Mouse (Mus musculus) hindbrain, embryonic 10.5 days (tissue): ENCODE measurements around the gene Adam19. TPM values are rescaled to one million over a fixed set of nuclear protein-coding genes. Genes with fewer than 3 reads are reported as not detected.
A peak's percentile ranks its signal among the peaks of the same experiment; 100 is the strongest.
"Not testable (repeated sequence)": the region's sequence is repeated elsewhere in the genome, so short reads cannot be mapped to it uniquely, and the experiment has no call there.

Experiments
- DNase-seq: peaks from one replicate; pipeline ENCODE4 v3.0.0-alpha.2; 2017; ENCODE audit warnings: low spot score
- H3K27ac ChIP-seq: fragments of 300-500 bp; sonication (generic); 2 replicates; pipeline ENCODE4 v1.5.1; 2016; ENCODE audit warnings: mild to moderate bottlenecking, moderate library complexity
- H3K27me3 ChIP-seq: fragments of 300-500 bp; sonication (generic); 2 replicates; pipeline ENCODE4 v1.6.1; 2016; ENCODE audit warnings: mild to moderate bottlenecking; ENCODE audit not compliant: poor library complexity, insufficient read depth, severe bottlenecking
- H3K36me3 ChIP-seq: fragments of 300-500 bp; sonication (generic); 2 replicates; pipeline ENCODE4 v1.6.1; 2016; ENCODE audit warnings: mild to moderate bottlenecking, moderate library complexity
- H3K4me1 ChIP-seq: fragments of 300-500 bp; sonication (generic); replicated peaks from 2 replicates; pipeline ENCODE4 v1.6.1; 2016; ENCODE audit warnings: mild to moderate bottlenecking
- H3K4me3 ChIP-seq: fragments of 300-500 bp; sonication (generic); 2 replicates; pipeline ENCODE4 v1.5.1; 2016; ENCODE audit warnings: mild to moderate bottlenecking, moderate library complexity
- H3K9me3 ChIP-seq: fragments of 300-500 bp; sonication (generic); 2 replicates; pipeline ENCODE4 v1.6.1; 2016; ENCODE audit warnings: mild to moderate bottlenecking, moderate library complexity
- WGBS: fragments of 180-500 bp; shearing (Covaris S2); methylation state at CpG from one replicate; pipeline ENCODE4 v1.1.7; 2016; 5-methylcytosine and 5-hydroxymethylcytosine counted together
- polyA plus RNA-seq: library from polyadenylated mRNA; unstranded; fragments of >200 nt; fragmentation: Nextera tagmentation; extraction: Ambion mirVana; gene quantifications from 2 replicates; pipeline ENCODE4 v1.2.1, GENCODE M21; 2016

Adam19 gene
- polyA plus RNA-seq, 1 experiment from 2014 or later: 14.0 TPM

- Histone ChIP-seq H3K9me3 (no peaks in the 10 kb centered on the region), H3K4me3 (no peak overlapping the region), H3K27me3 (no peaks in the 10 kb centered on the region), H3K27ac (no peak overlapping the region), H3K36me3 (no peaks in the 10 kb centered on the region), H3K4me1 (peaks cover 5% of the 10 kb centered on the region; the same call in 1 of the 2 replicates)
- WGBS: 75% methylated on average over 11 of the region's 11 CpGs
- no peak for DNase-seq
These were observed 16.5 kb upstream of the Adam19 start for GRCm38 (mm10) chr11:46039335-46039734.

GRCm38 (mm10) chr11:46040841-46041556 lies 14.8 kb upstream of the Adam19 start:
- Histone ChIP-seq H3K9me3 (no peaks in the 10 kb centered on the region), H3K27me3 (no peaks in the 10 kb centered on the region), H3K36me3 (no peaks in the 10 kb centered on the region), H3K27ac (no peak overlapping the region), H3K4me3 (no peak overlapping the region), H3K4me1 (peaks cover 5% of the 10 kb centered on the region; the same call in 1 of the 2 replicates)
- no peak for DNase-seq
- 87% methylated on average over 9 of the region's 9 CpGs for WGBS

GRCm38 (mm10) chr11:46041607-46042267 lies 14.1 kb upstream of the Adam19 start:
- Histone ChIP-seq H3K27me3 (no peaks in the 10 kb centered on the region), H3K36me3 (no peaks in the 10 kb centered on the region), H3K4me1 (peaks cover 5% of the 10 kb centered on the region; the same call in 1 of the 2 replicates), H3K27ac (no peak overlapping the region), H3K9me3 (no peaks in the 10 kb centered on the region), H3K4me3 (no peak overlapping the region)
- DNase-seq: no peak
- WGBS: 82% methylated on average over 12 of the region's 12 CpGs

GRCm38 (mm10) chr11:46044781-46045180 lies 11.0 kb upstream of the Adam19 start:
- Histone ChIP-seq H3K4me3 (no peak overlapping the region), H3K4me1 (no peaks in the 10 kb centered on the region), H3K36me3 (no peaks in the 10 kb centered on the region), H3K9me3 (no peaks in the 10 kb centered on the region), H3K27ac (no peak overlapping the region), H3K27me3 (no peaks in the 10 kb centered on the region)
- WGBS: 87% methylated on average over 5 of the region's 5 CpGs
- no peak for DNase-seq

- peaks cover 1% of the 10 kb centered on the region; the same call in 1 of the 2 replicates for H3K4me1 ChIP-seq
- no peaks in the 10 kb centered on the region for H3K9me3 ChIP-seq
- 95% methylated on average over 3 of the region's 3 CpGs for WGBS
- H3K36me3 ChIP-seq: no peaks in the 10 kb centered on the region
- H3K27ac ChIP-seq: no peak overlapping the region
- DNase-seq: no peak
- no peaks in the 10 kb centered on the region for H3K27me3 ChIP-seq
- H3K4me3 ChIP-seq: no peak overlapping the region
These were observed 8.5 kb upstream of the Adam19 start for GRCm38 (mm10) chr11:46047264-46047663.

GRCm38 (mm10) chr11:46052105-46052659 lies 3.6 kb upstream of the Adam19 start, which contains the start of gene Gm12166:
TSS of gene Gm12166 (minus strand) at chr11:46052321.
- not testable (repeated sequence) for H3K9me3 ChIP-seq, H3K27ac ChIP-seq, H3K36me3 ChIP-seq, DNase-seq, H3K4me3 ChIP-seq
- 28% methylated on average over 19 of the region's 19 CpGs for WGBS
- Histone ChIP-seq H3K27me3 (peaks cover 15% of the 10 kb centered on the region; the same call in 1 of the 2 replicates), H3K4me1 (peaks cover 33% of the 10 kb centered on the region)

GRCm38 (mm10) chr11:46053457-46053856 lies 2.3 kb upstream of the Adam19 start:
- peaks cover 37% of the 10 kb centered on the region for H3K4me1 ChIP-seq
- not testable (repeated sequence) for H3K9me3 ChIP-seq, H3K4me3 ChIP-seq, DNase-seq, H3K36me3 ChIP-seq, H3K27ac ChIP-seq
- 94% methylated on average over 3 of the region's 3 CpGs for WGBS
- peaks cover 18% of the 10 kb centered on the region; the same call in 1 of the 2 replicates for H3K27me3 ChIP-seq

- Histone ChIP-seq H3K9me3 (no peaks in the 10 kb centered on the region), H3K27ac (no peak overlapping the region), H3K4me3 (no peak overlapping the region), H3K36me3 (no peaks in the 10 kb centered on the region), H3K27me3 (peaks cover 18% of the 10 kb centered on the region; the same call in 1 of the 2 replicates), H3K4me1 (peaks cover 37% of the 10 kb centered on the region)
- 50% methylated on average over 5 of the region's 5 CpGs for WGBS
- DNase-seq: no peak
These were observed 1.5 kb upstream of the Adam19 start for GRCm38 (mm10) chr11:46054311-46054710.

- H3K27ac ChIP-seq: peak overlapping the region; percentile 93
- 25% methylated on average over 13 of the region's 13 CpGs for WGBS
- peak overlapping the region; percentile 72 for H3K4me3 ChIP-seq
- no peaks in the 10 kb centered on the region for H3K9me3 ChIP-seq
- peaks cover 18% of the 10 kb centered on the region; the same call in 1 of the 2 replicates for H3K27me3 ChIP-seq
- no peaks in the 10 kb centered on the region for H3K36me3 ChIP-seq
- DNase-seq: no peak
- H3K4me1 ChIP-seq: peaks cover 37% of the 10 kb centered on the region
These were observed 589 bp upstream of the Adam19 start for GRCm38 (mm10) chr11:46054911-46055895.

GRCm38 (mm10) chr11:46056770-46057411 lies 1.1 kb downstream of the Adam19 start:
- Histone ChIP-seq H3K4me3 (peak overlapping the region; percentile 72), H3K4me1 (peaks cover 37% of the 10 kb centered on the region), H3K27me3 (peaks cover 18% of the 10 kb centered on the region; the same call in 1 of the 2 replicates), H3K9me3 (no peaks in the 10 kb centered on the region), H3K27ac (peak overlapping the region; percentile 93), H3K36me3 (peaks cover 6% of the 10 kb centered on the region; the same call in 1 of the 2 replicates)
- WGBS: 3% methylated on average over 25 of the region's 25 CpGs
- peak; percentile 42 for DNase-seq

- 49% methylated on average over 9 of the region's 9 CpGs for WGBS
- Histone ChIP-seq H3K36me3 (peaks cover 6% of the 10 kb centered on the region; the same call in 1 of the 2 replicates), H3K9me3 (no peaks in the 10 kb centered on the region), H3K4me1 (peaks cover 35% of the 10 kb centered on the region), H3K4me3 (peak overlapping the region; percentile 72; the same call in 1 of the 2 replicates), H3K27me3 (peaks cover 18% of the 10 kb centered on the region; the same call in 1 of the 2 replicates), H3K27ac (no peak overlapping the region)
- no peak for DNase-seq
These were observed 2.2 kb downstream of the Adam19 start for GRCm38 (mm10) chr11:46058011-46058410.
